Comparison of ENCODE assay signal across 17 mouse cellular contexts in genomic region chr5:24556709-24557108, GRCm38 (mm10). TPM values are rescaled to one million over a fixed set of nuclear protein-coding genes. Genes with fewer than 3 reads are reported as not detected.
DNase-seq lines count a peak whose midpoint lies in the region; TF ChIP-seq lines count a peak whose summit lies in the region.
"Had no signal": no experiment of that assay in that cellular context is flagged by ENCODE, and none has a peak within 500 bp of the region (broad histone marks: within the 10 kb centered on the region; RNA-seq: fewer than 3 reads in every experiment).

4931409K22Rik (minus strand) TSS chr5:24556809.

- no peaks in the 10 kb centered on the region for H3K36me3 ChIP-seq in testis, adult 2 months (ENCODE audit: control insufficient read depth, insufficient read depth, low read length)
- H3K36me3 ChIP-seq: G1E had no signal

- TF ChIP-seq CTCF in testis, adult 2 months (IDR thresholded peaks at IDR 0.05; ENCODE audit: control insufficient read depth, insufficient read depth, insufficient replicate concordance, low read depth, low read length): no peak

- peak within 1 kb of the TSS; percentile 35 for H3K4me3 ChIP-seq in testis, adult 2 months (ENCODE audit: control insufficient read depth, low read depth, low read length)

- H3K27me3 ChIP-seq in testis, adult 2 months (ENCODE audit: control insufficient read depth, insufficient read depth, low read length): no peaks in the 10 kb centered on the region

- H3K27ac ChIP-seq in testis, adult 2 months (ENCODE audit: control insufficient read depth, insufficient read depth, low read depth, low read length): no peak within 1 kb of the TSS

- H3K4me1 ChIP-seq in testis, adult 2 months (ENCODE audit: control insufficient read depth, insufficient read depth, low read length): peaks cover 6% of the 10 kb centered on the region

- no peak for DNase-seq in testis, postnatal 14 days (ENCODE audit: low spot score)
- DNase-seq: adrenal gland, adult 2 months; adrenal gland, adult 8-10 months; adrenal gland, postnatal 10 days; adrenal gland, postnatal 14 days; adrenal gland, postnatal 25 days; adrenal gland, postnatal 36 days; B cell, adult 2 months; cerebellum, adult 11 months; cerebellum, adult 11-12 months; cerebellum, adult 18-20 months; cerebellum, adult 2 months had no signal

- TF ChIP-seq POLR2A in testis, adult 2 months (IDR thresholded peaks at IDR 0.05; ENCODE audit: control insufficient read depth, low read depth, low read length): no peak

RNA-seq across cellular contexts. Expression of gene 4931409K22Rik, which starts in this region (rescaled TPM):
- 108 and 117 TPM in 2 replicates for polyA plus RNA-seq in testis, adult 2 months (2012; rRNA removed)
- polyA plus RNA-seq: adrenal gland, adult 2 months; C2C12; CD4-positive, CD25-positive, alpha-beta regulatory T cell, adult 4 months; cerebellum, adult 2 months; G1E; Patski had no signal
